Mouse (Mus musculus) kidney, adult 18-20 months (tissue): ENCODE measurements at regions not wholly inside any gene's neighbourhood (a gene's known extent, or its start where the extent isn't known, plus 50 kb on each side); places are given as distances from the start of the nearest gene placed in this dataset.
"Not testable (repeated sequence)": the region's sequence is repeated elsewhere in the genome, so short reads cannot be mapped to it uniquely, and the experiment has no call there.

ENCODE experiments used
- DNase-seq: peaks from one replicate; pipeline ENCODE4 v3.0.0; 2021

GRCm38 (mm10) chr11:111875406-111875805 is 809.4 kb downstream of the Kcnj2 start:
- no peak for DNase-seq

DNA sequence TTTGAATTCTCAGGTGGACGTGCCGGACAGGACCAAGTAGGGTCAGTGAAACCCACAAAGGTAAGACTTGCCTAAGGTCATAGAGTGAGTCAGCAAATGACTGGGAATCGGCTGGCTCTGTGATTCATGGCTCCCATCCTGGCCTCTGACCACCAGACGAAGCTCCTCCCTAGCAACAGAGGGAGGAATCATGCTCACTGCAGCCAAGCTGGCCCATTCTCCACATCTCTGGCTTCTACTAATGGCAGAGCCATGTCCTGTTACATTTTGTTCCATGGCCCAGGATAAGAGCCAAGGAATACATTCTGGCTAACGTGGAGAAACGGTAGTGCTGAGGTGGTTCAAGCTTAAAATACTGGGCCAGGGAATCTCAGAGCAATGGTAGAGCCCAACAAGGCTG is 814.2 kb downstream of the Kcnj2 start:
- DNase-seq = no peak

DNA sequence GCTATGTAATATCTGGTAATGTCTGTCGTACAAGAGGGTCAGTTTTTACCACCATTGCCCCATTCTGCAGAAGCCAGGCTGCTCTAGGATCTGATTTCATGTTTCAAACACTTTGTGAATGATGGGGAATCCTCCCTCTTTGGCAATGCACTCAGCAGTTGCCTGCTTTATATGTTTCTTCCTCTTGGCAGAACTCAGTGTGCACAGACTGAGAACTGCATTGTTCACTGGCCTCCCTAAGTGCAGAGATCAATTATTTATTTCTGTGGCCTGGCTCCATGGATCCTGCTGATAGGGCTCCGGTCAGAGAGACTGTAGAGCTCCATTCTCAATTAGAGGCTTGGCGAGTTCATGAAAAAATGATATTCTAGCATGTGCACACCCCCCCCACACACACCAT is 824.1 kb downstream of the Kcnj2 start:
- DNase-seq = no peak

- DNase-seq = no peak
Observed at GRCm38 (mm10) chr11:111893861-111894260, 827.9 kb downstream of the Kcnj2 start.

GRCm38 (mm10) chr11:111895221-111896200 is 829.5 kb downstream of the Kcnj2 start:
- DNase-seq = no peak

- no peak for DNase-seq
Observed at GRCm38 (mm10) chr11:111897001-111897400, 831.0 kb downstream of the Kcnj2 start.

- peak; percentile 13 for DNase-seq
Observed at GRCm38 (mm10) chr11:111904086-111904485, 838.1 kb downstream of the Kcnj2 start.

DNA sequence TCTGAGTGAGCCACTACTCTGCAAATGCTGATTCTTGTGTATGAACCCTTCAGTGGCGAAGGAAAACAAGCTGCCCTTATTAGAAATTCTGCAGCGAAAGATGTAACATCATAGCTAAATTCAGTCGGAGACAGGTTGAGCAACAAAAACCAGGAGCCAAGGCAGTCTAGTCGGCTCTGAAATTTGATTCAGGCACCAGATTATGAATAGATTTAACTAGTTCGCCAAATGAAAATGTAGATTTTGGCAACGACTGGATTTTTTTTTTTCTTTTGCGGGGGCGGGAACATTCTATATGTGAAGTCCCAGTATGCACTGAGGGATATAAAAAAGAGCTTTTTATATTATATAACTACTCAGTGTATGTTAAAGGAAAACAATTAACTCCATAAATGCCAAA is 847.9 kb downstream of the Kcnj2 start:
- DNase-seq = no peak

- DNase-seq = no peak
Observed at GRCm38 (mm10) chr11:111926336-111926735, 855.7 kb upstream of the Sox9 start.

- DNase-seq = no peak
Observed at GRCm38 (mm10) chr11:111929366-111929765, 852.7 kb upstream of the Sox9 start.

GRCm38 (mm10) chr11:111932052-111932451 is 850.0 kb upstream of the Sox9 start:
- DNase-seq = no peak

DNA sequence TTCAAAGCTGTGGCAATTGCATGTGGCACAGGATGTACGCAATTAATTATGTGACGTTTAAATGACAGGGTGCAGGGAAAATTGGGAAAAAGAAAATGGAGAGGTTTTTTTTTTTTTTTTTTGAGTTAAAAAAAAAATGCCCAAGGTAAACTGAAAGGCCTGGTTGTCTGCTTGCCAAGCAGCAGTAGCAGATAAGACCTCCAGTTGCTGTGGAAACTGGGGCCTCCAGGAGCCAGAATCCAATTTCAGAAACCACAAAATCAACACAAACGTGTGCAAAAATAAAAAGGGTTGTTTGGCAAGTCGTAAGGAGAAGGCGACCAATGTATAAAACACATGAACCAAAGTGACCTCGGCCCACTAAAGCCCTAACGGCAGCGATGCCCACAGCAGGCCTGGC is 837.7 kb upstream of the Sox9 start:
- DNase-seq = no peak

GRCm38 (mm10) chr11:111945806-111946205 is 836.2 kb upstream of the Sox9 start:
- no peak for DNase-seq

DNA sequence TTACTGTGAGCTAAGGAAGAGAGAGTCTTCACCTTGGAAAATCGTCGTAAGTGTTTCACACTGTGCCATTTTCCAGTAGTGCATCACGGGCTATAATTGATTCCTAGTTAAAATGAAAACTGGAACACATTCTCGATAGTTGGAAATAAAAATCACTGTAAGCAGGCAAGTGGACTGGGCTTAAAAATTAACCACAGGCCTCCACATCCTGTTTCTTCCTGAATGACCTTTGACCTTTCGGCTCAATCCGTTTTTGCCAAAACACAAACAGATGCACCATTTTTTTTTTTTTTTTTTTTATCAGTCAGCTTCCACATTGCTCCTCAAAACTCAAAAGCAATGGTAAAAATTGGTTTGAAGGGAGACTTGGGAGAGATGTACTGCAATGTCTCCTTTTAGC is 834.4 kb upstream of the Sox9 start:
- DNase-seq = peak; percentile 7

GRCm38 (mm10) chr11:111953421-111953820 is 828.6 kb upstream of the Sox9 start:
- DNase-seq = no peak

DNA sequence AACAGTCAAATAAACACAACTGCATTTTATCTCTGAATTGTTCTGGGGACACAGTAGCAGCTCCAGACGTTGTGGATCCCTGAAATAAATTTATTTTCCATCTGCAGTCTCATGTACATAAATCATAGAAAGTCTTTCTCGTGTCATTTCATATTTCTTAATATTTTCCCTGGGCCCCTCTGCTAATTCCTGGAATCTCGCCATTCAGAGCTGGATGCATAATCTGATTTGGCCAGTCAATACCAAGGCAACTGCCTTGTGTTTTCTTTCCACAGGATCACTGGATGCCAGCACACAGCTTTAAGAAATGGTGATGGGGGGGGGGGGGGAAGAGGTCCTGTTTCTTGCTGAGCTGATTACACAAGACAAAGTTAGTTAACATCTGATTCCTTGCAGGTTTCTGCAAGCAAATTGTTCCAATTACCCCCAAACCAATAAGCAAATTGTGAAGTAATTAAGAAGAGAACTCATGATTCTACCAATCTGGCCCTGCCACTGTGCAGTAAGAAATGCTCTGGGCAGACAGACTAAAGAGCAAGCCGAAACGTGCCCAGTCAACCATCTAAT is 824.2 kb upstream of the Sox9 start:
- no peak for DNase-seq

- no peak for DNase-seq
Observed at GRCm38 (mm10) chr11:111961047-111961837, 820.8 kb upstream of the Sox9 start.

DNA sequence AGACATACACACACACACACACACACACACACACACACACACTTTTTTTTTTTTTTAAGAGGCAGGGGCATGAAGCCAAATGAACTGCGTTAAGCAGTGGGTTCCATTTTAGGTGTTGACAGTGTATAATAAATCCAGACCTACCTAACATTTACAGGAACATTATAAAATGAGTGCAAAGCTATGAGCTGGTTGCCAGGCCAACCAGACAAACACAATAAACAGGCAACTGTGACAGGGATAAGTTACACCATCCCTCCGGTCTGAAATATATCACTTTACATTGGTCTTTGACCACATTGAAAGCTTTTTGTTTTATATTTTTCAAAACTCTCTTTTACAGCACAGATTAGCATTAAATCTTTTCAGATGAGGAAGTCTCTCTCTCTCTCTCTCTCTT is 820.2 kb upstream of the Sox9 start:
- no peak for DNase-seq

- no peak for DNase-seq
Observed at GRCm38 (mm10) chr11:111964066-111964465, 818.0 kb upstream of the Sox9 start.

GRCm38 (mm10) chr11:111966401-111966800 is 815.6 kb upstream of the Sox9 start:
- DNase-seq = no peak

- DNase-seq = no peak
Observed at GRCm38 (mm10) chr11:111971001-111971400, 811.0 kb upstream of the Sox9 start.

- no peak for DNase-seq
Observed at GRCm38 (mm10) chr11:111978667-111979066, 803.4 kb upstream of the Sox9 start.

DNA sequence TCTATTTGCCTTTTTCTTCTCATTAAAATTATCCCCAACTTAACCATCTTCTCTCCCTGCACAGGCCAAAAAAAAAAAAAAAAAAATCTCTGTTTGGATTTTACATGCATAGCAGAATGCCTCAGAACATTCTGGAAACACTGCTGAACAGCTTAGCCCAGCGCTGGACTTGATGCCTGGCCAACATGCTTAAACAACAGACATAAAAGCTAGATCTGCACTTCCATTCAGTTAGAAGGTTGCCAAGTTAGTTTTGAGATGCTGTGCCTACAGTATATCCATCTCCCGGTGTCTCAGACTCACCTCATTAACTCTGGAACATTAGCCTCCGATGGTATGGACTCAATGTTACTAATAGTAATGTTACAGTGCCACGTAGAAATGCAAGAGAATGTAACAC is 785.6 kb upstream of the Sox9 start:
- DNase-seq = no peak

- not testable (repeated sequence) for DNase-seq
Observed at GRCm38 (mm10) chr11:112010848-112011247, 771.2 kb upstream of the Sox9 start.
